Mouse (Mus musculus) heart, postnatal 14 days (tissue): ENCODE measurements around the gene Lenep. TPM values are rescaled to one million over a fixed set of nuclear protein-coding genes. Genes with fewer than 3 reads are reported as not detected.

Experiments
- total RNA-seq, 2 experiments: library from RNA; stranded (reverse); gene quantifications; 2 replicates each; pipeline ENCODE4 v1.2.3; 2021

Gene Lenep
- total RNA-seq, 2 experiments from 2014 or later, result 0.98 TPM; not detected in 1

Other genes with a start within 250 kb of the Lenep start
- under 1 TPM; 0.49 to 0.60 TPM for gene Hcn3, start 242.6 kb downstream of the Lenep start, total RNA-seq
- gene Clk2, start 238.0 kb downstream of the Lenep start, total RNA-seq, result 10 to 100 TPM; 23.3 to 23.6 TPM
- gene Scamp3, start 225.3 kb downstream of the Lenep start, total RNA-seq, result 10 to 100 TPM; 47.2 to 48.7 TPM
- gene Fam189b, start 219.7 kb downstream of the Lenep start, total RNA-seq, result 1 to 10 TPM; 7.1 to 7.6 TPM
- 10 to 100 TPM; 22.1 to 23.9 TPM for gene Gba, start 199.9 kb downstream of the Lenep start, total RNA-seq
- gene Thbs3, start 187.6 kb downstream of the Lenep start, total RNA-seq, result 10 to 100 TPM; 12.7 to 17.1 TPM
- 10 to 100 TPM; 64.8 to 69.8 TPM for gene Mtx1, start 175.7 kb downstream of the Lenep start, total RNA-seq
- gene Muc1, start 173.7 kb downstream of the Lenep start, total RNA-seq, result under 1 TPM; 0.22 to 0.98 TPM
- gene Krtcap2, start 156.8 kb downstream of the Lenep start, total RNA-seq, result 10 to 100 TPM; 71.9 to 72.8 TPM
- gene Trim46, start 156.5 kb downstream of the Lenep start, total RNA-seq, result under 1 TPM; 0.68 to 0.76 TPM
- 10 to 100 TPM; 47.6 to 58.7 TPM for gene Dpm3, start 143.4 kb downstream of the Lenep start, total RNA-seq
- gene Slc50a1, start 132.2 kb downstream of the Lenep start, total RNA-seq, result 10 to 100 TPM; 20.6 to 22.7 TPM
- gene Efna1, start 121.7 kb downstream of the Lenep start, total RNA-seq, result 10 to 100 TPM; 32.4 to 34.0 TPM
- gene Efna3, start 79.8 kb downstream of the Lenep start, total RNA-seq, result not detected
- under 1 TPM; 0.49 to 0.74 TPM for gene Efna4, start 64.8 kb downstream of the Lenep start, total RNA-seq
- gene Adam15, start 52.8 kb downstream of the Lenep start, total RNA-seq, result 10 to 100 TPM; 80.4 to 100.0 TPM
- not detected for gene Dcst2, start 40.8 kb downstream of the Lenep start, total RNA-seq
- gene Dcst1, start 37.5 kb downstream of the Lenep start, total RNA-seq, result under 1 TPM; 0.22 to 0.48 TPM
- gene Zbtb7b, start 8.0 kb downstream of the Lenep start, total RNA-seq, result 10 to 100 TPM; 18.4 to 27.3 TPM
- 10 to 100 TPM; 44.7 to 46.1 TPM for gene Flad1, start 9.1 kb upstream of the Lenep start, total RNA-seq
- gene Cks1b, start 15.6 kb upstream of the Lenep start, total RNA-seq, result 10 to 100 TPM in 1 of 2 experiments, 1 to 10 TPM in 1; 7.9 to 14.4 TPM
- gene Shc1, start 15.7 kb upstream of the Lenep start, total RNA-seq, result 10 to 100 TPM; 45.0 to 47.5 TPM
- 10 to 100 TPM; 16.5 to 19.9 TPM for gene Pygo2, start 27.4 kb upstream of the Lenep start, total RNA-seq
- gene Pbxip1, start 33.9 kb upstream of the Lenep start, total RNA-seq, result 10 to 100 TPM; 51.9 to 53.1 TPM
- 1 to 10 TPM; 8.8 to 9.2 TPM for gene Pmvk, start 51.7 kb upstream of the Lenep start, total RNA-seq
- gene Kcnn3, start 117.4 kb upstream of the Lenep start, total RNA-seq, result 1 to 10 TPM; 4.0 to 6.5 TPM